Mouse (Mus musculus) MEL (cell line): ENCODE measurements around the gene Map3k20. TPM values are rescaled to one million over a fixed set of nuclear protein-coding genes. Genes with fewer than 3 reads are reported as not detected.

ENCODE experiments used
- DNase-seq: peaks from one replicate; pipeline ENCODE4 v3.0.0; 2011; ENCODE audit warnings: low read depth, low spot score
- H3K27ac ChIP-seq: 2 replicates; pipeline ENCODE4 v1.5.1; 2012; ENCODE audit warnings: low read depth, mild to moderate bottlenecking, control low read depth, low read length, moderate library complexity; ENCODE audit not compliant: control insufficient read depth
- H3K27me3 ChIP-seq, 2 experiments: fragments of 150-350 bp in 1 of 2; sonication (generic) in 1 of 2; 2 replicates each; pipeline ENCODE4 v1.6.1; 2012; ENCODE audit warnings: low read length in 2 of 2, mild to moderate bottlenecking in 2 of 2, improper control_type of control experiment in 1 of 2, moderate library complexity in 1 of 2; ENCODE audit not compliant: insufficient read depth in 2 of 2, control insufficient read depth in 1 of 2
- H3K36me3 ChIP-seq, 2 experiments: 2 replicates each; pipeline ENCODE4 v1.6.1; 2012 to 2014; ENCODE audit warnings: low read length in 2 of 2, improper control_type of control experiment in 1 of 2, inconsistent platforms in 1 of 2, mild to moderate bottlenecking in 1 of 2; ENCODE audit not compliant: insufficient read depth in 2 of 2, control insufficient read depth in 1 of 2
- H3K4me1 ChIP-seq, 2 experiments: fragments of 150-350 bp in 1 of 2; sonication (generic) in 1 of 2; 2 replicates each; pipeline ENCODE4 v1.6.1; 2012; ENCODE audit warnings: low read length in 2 of 2, improper control_type of control experiment in 1 of 2, mild to moderate bottlenecking in 1 of 2; ENCODE audit not compliant: insufficient read depth in 2 of 2, control insufficient read depth in 1 of 2
- H3K4me3 ChIP-seq, 2 experiments: fragments of 150-350 bp in 1 of 2; sonication (generic) in 1 of 2; 2 replicates each; pipeline ENCODE4 v1.5.1; 2012; ENCODE audit warnings: low read depth in 2 of 2, low read length in 2 of 2, mild to moderate bottlenecking in 2 of 2, moderate library complexity in 2 of 2, control low read depth in 1 of 2, improper control_type of control experiment in 1 of 2; ENCODE audit not compliant: control insufficient read depth in 1 of 2, insufficient read depth in 1 of 2
- H3K79me2 ChIP-seq: 2 replicates; pipeline ENCODE4 v1.6.1; 2012; ENCODE audit warnings: mild to moderate bottlenecking, low read length, moderate library complexity; ENCODE audit not compliant: control insufficient read depth, poor library complexity, insufficient read depth
- H3K9ac ChIP-seq: 2 replicates; pipeline ENCODE4 v1.6.1; 2012; ENCODE audit warnings: low read depth, mild to moderate bottlenecking, control low read depth, low read length, moderate library complexity; ENCODE audit not compliant: control insufficient read depth, poor library complexity, severe bottlenecking
- H3K9me3 ChIP-seq: fragments of 150-350 bp; sonication (generic); replicated peaks from 2 replicates; pipeline ENCODE4 v1.6.1; 2012; ENCODE audit warnings: mild to moderate bottlenecking, low read length, improper control_type of control experiment, moderate library complexity; ENCODE audit not compliant: insufficient read depth
- CHD2 ChIP-seq: IDR thresholded peaks from 2 replicates; pipeline ENCODE4 v1.6.1; 2011; ENCODE audit warnings: low read length, improper control_type of control experiment
- CTCF ChIP-seq, 3 experiments: IDR thresholded peaks in 2 of 3; conservative IDR thresholded peaks in 1 of 3; 2 replicates each; pipeline ENCODE4 v1.5.1; 2011 to 2012; ENCODE audit warnings: low read length in 3 of 3, low read depth in 2 of 3, mild to moderate bottlenecking in 2 of 3, improper control_type of control experiment in 1 of 3, inconsistent platforms in 1 of 3, mixed read lengths in 1 of 3, moderate library complexity in 1 of 3; ENCODE audit not compliant: control insufficient read depth in 1 of 3, insufficient read depth in 1 of 3, poor library complexity in 1 of 3, severe bottlenecking in 1 of 3
- E2F4 ChIP-seq: IDR thresholded peaks from 2 replicates; pipeline ENCODE4 v1.6.1; 2011; ENCODE audit warnings: low read depth, low read length, improper control_type of control experiment, borderline replicate concordance
- GABPA ChIP-seq: IDR thresholded peaks from 2 replicates; pipeline ENCODE4 v1.6.1; 2012; ENCODE audit warnings: low read depth, mild to moderate bottlenecking, inconsistent platforms, low read length, improper control_type of control experiment, moderate library complexity
- JUND ChIP-seq: IDR thresholded peaks from 2 replicates; pipeline ENCODE4 v1.6.1; 2011; ENCODE audit warnings: low read depth, mild to moderate bottlenecking, improper control_type of control experiment, low read length
- MEF2A ChIP-seq: IDR thresholded peaks from 2 replicates; pipeline ENCODE4 v1.6.1; 2014; ENCODE audit warnings: low read depth, mild to moderate bottlenecking, inconsistent platforms, low read length, improper control_type of control experiment; ENCODE audit not compliant: poor library complexity, insufficient replicate concordance, severe bottlenecking; ENCODE audit errors: extremely low read depth
- MXI1 ChIP-seq: IDR thresholded peaks from 2 replicates; pipeline ENCODE4 v1.6.1; 2011; ENCODE audit warnings: mild to moderate bottlenecking, low read depth, low read length, improper control_type of control experiment
- MYB ChIP-seq: IDR thresholded peaks from 2 replicates; pipeline ENCODE4 v1.6.1; 2011; ENCODE audit warnings: mild to moderate bottlenecking, low read depth, low read length, improper control_type of control experiment
- NRF1 ChIP-seq: IDR thresholded peaks from 2 replicates; pipeline ENCODE4 v1.6.1; 2014; ENCODE audit warnings: low read depth, mild to moderate bottlenecking, inconsistent platforms, low read length, improper control_type of control experiment, moderate library complexity; ENCODE audit not compliant: poor library complexity, insufficient read depth, severe bottlenecking
- POLR2AphosphoS2 ChIP-seq: IDR thresholded peaks from 2 replicates; pipeline ENCODE4 v1.6.1; 2011; ENCODE audit warnings: low read length, improper control_type of control experiment
- RCOR1 ChIP-seq: IDR thresholded peaks from 2 replicates; pipeline ENCODE4 v1.6.1; 2012; ENCODE audit warnings: low read depth, mild to moderate bottlenecking, inconsistent platforms, low read length, improper control_type of control experiment
- SIN3A ChIP-seq: IDR thresholded peaks from 2 replicates; pipeline ENCODE4 v1.6.1; 2012; ENCODE audit warnings: low read length, improper control_type of control experiment, inconsistent platforms
- SMC3 ChIP-seq: IDR thresholded peaks from 2 replicates; pipeline ENCODE4 v1.6.1; 2011; ENCODE audit warnings: low read depth, low read length, improper control_type of control experiment
- TBP ChIP-seq: IDR thresholded peaks from 2 replicates; pipeline ENCODE4 v1.8.0; 2011; ENCODE audit warnings: low read depth, low read length, improper control_type of control experiment
- TCF12 ChIP-seq: IDR thresholded peaks from 2 replicates; pipeline ENCODE4 v1.6.1; 2014; ENCODE audit warnings: low read depth, mild to moderate bottlenecking, inconsistent platforms, low read length, improper control_type of control experiment, moderate library complexity
- USF1 ChIP-seq: IDR thresholded peaks from 2 replicates; pipeline ENCODE4 v1.6.1; 2014; ENCODE audit warnings: low read depth, mild to moderate bottlenecking, inconsistent platforms, low read length, improper control_type of control experiment, moderate library complexity
- polyA plus RNA-seq, 2 experiments: library from polyadenylated mRNA; stranded (reverse) in 1 of 2; unstranded in 1 of 2; fragments of >175 nt in 1 of 2; fragments of >200 nt in 1 of 2; gene quantifications; 2 replicates each; pipeline versions ENCODE4 v1.2.1 to v1.2.4; 2012; ENCODE audit warnings: low replicate concordance in 2 of 2, low read depth in 1 of 2; ENCODE audit not compliant: insufficient read length in 2 of 2, insufficient read depth in 1 of 2, missing spikeins in 1 of 2
- total RNA-seq: library from RNA; depleted of rRNA; stranded (reverse); fragments of 300-350 nt; gene quantifications from 2 replicates; pipeline ENCODE4 v1.2.3, GENCODE M21; 2012

Map3k20 gene
- total and polyA plus RNA-seq, 3 experiments, result 7.4 to 9.6 TPM; not detected in 1

- H3K27me3 ChIP-seq, result no peaks in the 10 kb centered on the region
- no peak for TF ChIP-seq SMC3
- no peak for TF ChIP-seq JUND
- no peak for TF ChIP-seq CHD2
- TF ChIP-seq TCF12, result no peak
- no peak for TF ChIP-seq MYB
- TF ChIP-seq POLR2AphosphoS2, result no peak
- TF ChIP-seq CTCF (IDR thresholded peaks at IDR 0.05 in 2 of 3, conservative IDR thresholded peaks at IDR 0.05 in 1 of 3; ENCODE audit: control insufficient read depth in 1 of 3, insufficient read depth in 1 of 3, low read depth in 2 of 3, low read length in 3 of 3, poor library complexity in 1 of 3, severe bottlenecking in 1 of 3), result no peak
- no peak for TF ChIP-seq MXI1
- TF ChIP-seq, all 39 proteins: peak for 0
- H3K4me3 ChIP-seq, result no peak overlapping the region
- no peaks in the 10 kb centered on the region for H3K79me2 ChIP-seq
- no peak overlapping the region for H3K9ac ChIP-seq
- H3K4me1 ChIP-seq, result no peaks in the 10 kb centered on the region
- H3K9me3 ChIP-seq, result no peaks in the 10 kb centered on the region
- no peak overlapping the region for H3K27ac ChIP-seq
- H3K36me3 ChIP-seq, result no peaks in the 10 kb centered on the region
- DNase-seq, result no peak
These were observed 141.9 kb downstream of the Map3k20 start for GRCm38 (mm10) chr2:72427288-72427687.

GRCm38 (mm10) chr2:72438941-72439533 lies 153.6 kb downstream of the Map3k20 start:
- Histone ChIP-seq H3K27me3 (no peaks in the 10 kb centered on the region), H3K9ac (no peak overlapping the region), H3K36me3 (0 out of 4 replicates have a peak, but pooled peaks cover 0 to 2% of the 10 kb centered on the region in 2 experiments), H3K79me2 (no peaks in the 10 kb centered on the region), H3K9me3 (no peaks in the 10 kb centered on the region), H3K4me1 (peaks cover 0 to 6% of the 10 kb centered on the region in 2 experiments; a peak in 2 of 4 replicates), H3K27ac (no peak overlapping the region), H3K4me3 (no peak overlapping the region)
- no peak for TF ChIP-seq USF1
- TF ChIP-seq NRF1, result no peak
- no peak for TF ChIP-seq SIN3A
- no peak for TF ChIP-seq SMC3
- no peak for TF ChIP-seq E2F4
- TF ChIP-seq MEF2A, result no peak
- no peak for TF ChIP-seq GABPA
- no peak for TF ChIP-seq TBP
- TF ChIP-seq RCOR1, result no peak
- DNase-seq, result no peak
